Mouse (Mus musculus): ENCODE data around the gene C2cd5. TPM values are rescaled to one million over a fixed set of nuclear protein-coding genes. Genes with fewer than 3 reads are reported as not detected.
"Not testable (repeated sequence)": the region's sequence is repeated elsewhere in the genome, so short reads cannot be mapped to it uniquely, and the experiment has no call there.

C2cd5 gene
- total and polyA plus RNA-seq, 2 experiments from 2014 or later: 7.3 to 8.0 TPM

DNA sequence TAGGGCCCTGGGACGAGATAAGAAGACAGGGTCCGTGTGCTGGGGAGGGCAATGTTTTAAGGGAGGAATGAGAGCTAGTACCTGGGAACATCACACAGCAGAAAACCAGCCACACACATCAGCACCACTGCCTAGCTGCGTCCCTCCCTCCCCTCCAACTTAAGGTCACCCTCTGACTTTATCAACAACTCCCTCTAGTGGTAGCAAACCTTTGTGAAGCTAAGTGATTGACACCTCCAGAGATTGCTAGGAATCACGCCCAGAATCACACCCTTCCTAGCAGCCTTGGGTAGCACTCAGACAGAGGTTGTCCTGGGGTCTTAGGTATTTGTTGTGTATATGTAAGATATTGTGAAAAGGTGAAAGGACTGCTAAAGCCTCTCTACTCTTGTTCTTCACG, 79.3 kb downstream of the C2cd5 start:
- H3K4me3 ChIP-seq (ENCODE audit: low read depth, low read length): no peak overlapping the region
- no peaks in the 10 kb centered on the region for H3K9me3 ChIP-seq (replicated peaks; ENCODE audit: control insufficient read depth, low read length)
- peaks cover 7% of the 10 kb centered on the region for H3K36me3 ChIP-seq (replicated peaks; ENCODE audit: control insufficient read depth, insufficient read depth, low read length)
- H3K9ac ChIP-seq (replicated peaks; ENCODE audit: low read depth, low read length): no peak overlapping the region
- TF ChIP-seq CTCF (IDR thresholded peaks at IDR 0.05; ENCODE audit: low read depth): peak; percentile 45
- TF ChIP-seq EP300 (IDR thresholded peaks at IDR 0.05; ENCODE audit: low read depth): no peak
- ATAC-seq (ENCODE audit: insufficient read depth, low read depth): no peak; the same call in 1 of the 2 replicates
- H3K4me2 ChIP-seq (ENCODE audit: low read depth, low read length): no peak overlapping the region
- 59% methylated on average over 5 of the region's 5 CpGs for WGBS
- peak; percentile 51 for DNase-seq (ENCODE audit: low spot score)
- H3K27ac ChIP-seq (ENCODE audit: low read depth): no peak overlapping the region
- no peaks in the 10 kb centered on the region for H3K27me3 ChIP-seq (ENCODE audit: control insufficient read depth, insufficient read depth, low read length)
- 0 out of 2 replicates have a peak, but pooled peaks cover 3% of the 10 kb centered on the region for H3K4me1 ChIP-seq (ENCODE audit: control insufficient read depth, insufficient read depth)

DNA sequence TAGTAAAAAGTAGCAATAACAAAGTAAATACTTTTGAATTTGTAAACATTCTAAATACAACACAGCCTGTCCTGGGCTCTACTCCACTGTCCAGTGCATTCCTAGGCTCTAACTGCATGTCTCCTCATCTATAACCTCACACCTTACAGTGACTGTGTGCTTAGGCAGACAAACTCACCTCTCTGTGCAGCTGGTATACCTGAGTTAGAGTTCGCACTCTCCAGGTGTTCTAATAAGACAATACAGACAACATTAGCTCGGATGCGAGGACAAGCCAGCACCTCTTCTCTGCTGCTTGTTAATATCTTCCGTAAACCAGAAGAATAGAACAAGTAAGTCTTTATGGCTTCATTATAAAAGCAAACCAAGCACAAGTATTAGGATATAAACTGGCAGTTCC, 79.8 kb downstream of the C2cd5 start:
- no peak for TF ChIP-seq CTCF (IDR thresholded peaks at IDR 0.05; ENCODE audit: low read depth)
- TF ChIP-seq EP300 (IDR thresholded peaks at IDR 0.05; ENCODE audit: low read depth): no peak
- Histone ChIP-seq H3K4me2 (ENCODE audit: low read depth, low read length) (no peak overlapping the region), H3K27ac (ENCODE audit: low read depth) (no peak overlapping the region), H3K9ac (replicated peaks; ENCODE audit: low read depth, low read length) (no peak overlapping the region), H3K9me3 (replicated peaks; ENCODE audit: control insufficient read depth, low read length) (no peaks in the 10 kb centered on the region), H3K4me1 (ENCODE audit: control insufficient read depth, insufficient read depth) (0 out of 2 replicates have a peak, but pooled peaks cover 3% of the 10 kb centered on the region), H3K36me3 (replicated peaks; ENCODE audit: control insufficient read depth, insufficient read depth, low read length) (peaks cover 7% of the 10 kb centered on the region), H3K4me3 (ENCODE audit: low read depth, low read length) (no peak overlapping the region), H3K27me3 (ENCODE audit: control insufficient read depth, insufficient read depth, low read length) (no peaks in the 10 kb centered on the region)
- no peak for DNase-seq (ENCODE audit: low spot score)
- 94% methylated on average over 4 of the region's 4 CpGs for WGBS
- ATAC-seq (ENCODE audit: insufficient read depth, low read depth): no peak

DNA sequence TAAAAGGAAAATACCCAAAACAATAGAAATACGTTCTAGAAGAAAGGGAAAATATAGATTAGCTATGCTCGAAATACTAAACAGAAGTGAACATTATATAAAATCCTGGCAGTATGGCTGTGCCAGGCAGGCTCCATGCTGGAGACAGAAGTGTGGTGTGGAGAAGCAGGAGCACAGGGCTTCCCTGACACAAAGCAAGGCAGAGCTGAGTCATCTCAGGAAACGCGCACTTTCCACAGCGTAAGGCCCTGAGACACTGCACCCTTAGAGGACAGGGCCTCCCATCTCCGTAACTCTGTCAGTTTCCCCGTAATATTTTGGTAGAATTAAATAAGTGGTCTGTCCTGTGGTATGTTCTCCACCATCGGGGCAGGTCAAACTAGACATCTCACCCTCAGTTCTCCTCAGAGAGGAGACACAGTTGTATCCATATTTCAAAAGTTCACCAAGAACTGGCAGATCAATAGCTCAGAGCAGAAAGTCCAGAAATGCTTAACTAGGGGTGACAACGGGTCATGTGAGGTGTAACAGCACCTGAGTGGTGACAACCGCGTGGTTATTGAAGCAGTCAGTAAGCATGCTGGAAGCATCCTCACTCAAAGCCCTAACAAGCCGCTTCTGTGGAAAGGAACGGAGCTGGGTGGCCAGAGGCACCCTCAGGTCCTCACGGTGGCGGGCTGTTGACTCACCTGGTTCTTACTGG, 87.3 kb downstream of the C2cd5 start:
- Histone ChIP-seq H3K27me3 (ENCODE audit: control insufficient read depth, insufficient read depth, low read length) (no peaks in the 10 kb centered on the region), H3K36me3 (replicated peaks; ENCODE audit: control insufficient read depth, insufficient read depth, low read length) (peaks cover 28% of the 10 kb centered on the region), H3K4me3 (ENCODE audit: low read depth, low read length) (no peak overlapping the region), H3K9ac (replicated peaks; ENCODE audit: low read depth, low read length) (no peak overlapping the region), H3K9me3 (replicated peaks; ENCODE audit: control insufficient read depth, low read length) (no peaks in the 10 kb centered on the region), H3K4me2 (ENCODE audit: low read depth, low read length) (no peak overlapping the region), H3K27ac (ENCODE audit: low read depth) (no peak overlapping the region), H3K4me1 (ENCODE audit: control insufficient read depth, insufficient read depth) (no peaks in the 10 kb centered on the region)
- DNase-seq (ENCODE audit: low spot score): no peak
- TF ChIP-seq CTCF (IDR thresholded peaks at IDR 0.05; ENCODE audit: low read depth): no peak
- no peak for TF ChIP-seq EP300 (IDR thresholded peaks at IDR 0.05; ENCODE audit: low read depth)
- no peak for ATAC-seq (ENCODE audit: insufficient read depth, low read depth)
- WGBS: 87% methylated on average over 15 of the region's 15 CpGs

DNA sequence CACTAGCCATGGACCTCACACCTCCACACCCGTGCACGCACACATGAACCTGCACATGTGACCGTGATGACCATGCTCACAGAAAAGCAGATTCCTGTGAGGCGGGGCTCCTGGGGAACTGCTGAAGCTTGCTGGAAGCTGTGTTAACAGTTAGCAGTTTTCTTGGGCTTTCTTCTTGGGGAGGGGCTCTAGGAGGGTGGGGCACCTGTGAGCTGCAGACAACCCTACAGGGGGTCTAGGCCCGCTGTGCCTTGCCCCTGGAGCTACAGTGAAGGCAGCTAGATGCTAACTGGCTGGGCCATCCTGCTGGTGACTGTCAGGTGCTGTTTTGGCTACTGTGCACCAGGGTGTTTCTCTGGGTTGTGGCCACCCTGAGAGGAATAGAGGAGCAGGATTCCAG, 91.1 kb downstream of the C2cd5 start:
- WGBS: 88% methylated on average over 5 of the region's 5 CpGs
- Histone ChIP-seq H3K4me2 (ENCODE audit: low read depth, low read length) (no peak overlapping the region), H3K27me3 (ENCODE audit: control insufficient read depth, insufficient read depth, low read length) (no peaks in the 10 kb centered on the region), H3K4me3 (ENCODE audit: low read depth, low read length) (no peak overlapping the region), H3K4me1 (ENCODE audit: control insufficient read depth, insufficient read depth) (no peaks in the 10 kb centered on the region), H3K9me3 (replicated peaks; ENCODE audit: control insufficient read depth, low read length) (0 out of 2 replicates have a peak, but pooled peaks cover 7% of the 10 kb centered on the region), H3K36me3 (replicated peaks; ENCODE audit: control insufficient read depth, insufficient read depth, low read length) (peaks cover 20% of the 10 kb centered on the region), H3K9ac (replicated peaks; ENCODE audit: low read depth, low read length) (no peak overlapping the region), H3K27ac (ENCODE audit: low read depth) (no peak overlapping the region)
- no peak for DNase-seq (ENCODE audit: low spot score)
- TF ChIP-seq EP300 (IDR thresholded peaks at IDR 0.05; ENCODE audit: low read depth) (no peak), CTCF (IDR thresholded peaks at IDR 0.05; ENCODE audit: low read depth) (no peak)
- no peak for ATAC-seq (ENCODE audit: insufficient read depth, low read depth)

DNA sequence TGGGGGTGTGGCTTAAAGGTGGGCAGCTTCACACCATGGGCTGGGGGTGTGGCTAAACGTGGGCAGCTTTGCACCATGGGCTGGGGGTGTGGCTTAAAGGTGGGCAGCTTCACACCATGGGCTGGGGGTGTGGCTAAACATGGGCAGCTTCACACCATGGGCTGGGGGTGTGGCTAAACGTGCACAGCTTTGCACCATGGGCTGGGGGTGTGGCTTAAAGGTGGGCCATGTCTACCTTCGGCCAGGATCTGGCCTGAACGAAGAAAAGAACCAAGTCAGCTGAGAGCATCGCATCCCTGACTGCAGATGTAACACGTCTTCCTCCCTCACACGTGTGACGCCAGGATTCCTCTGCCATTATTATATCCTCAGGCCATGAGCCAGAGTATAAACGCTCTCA, 94.7 kb downstream of the C2cd5 start:
- not testable (repeated sequence) for H3K27ac ChIP-seq (ENCODE audit: low read depth); DNase-seq (ENCODE audit: low spot score); H3K4me3 ChIP-seq (ENCODE audit: low read depth, low read length); H3K9me3 ChIP-seq (replicated peaks; ENCODE audit: control insufficient read depth, low read length); H3K27me3 ChIP-seq (ENCODE audit: control insufficient read depth, insufficient read depth, low read length); H3K36me3 ChIP-seq (replicated peaks; ENCODE audit: control insufficient read depth, insufficient read depth, low read length); H3K4me1 ChIP-seq (ENCODE audit: control insufficient read depth, insufficient read depth); H3K4me2 ChIP-seq (ENCODE audit: low read depth, low read length); H3K9ac ChIP-seq (replicated peaks; ENCODE audit: low read depth, low read length); ATAC-seq (ENCODE audit: insufficient read depth, low read depth)
- 87% methylated on average over 9 of the region's 9 CpGs for WGBS

DNA sequence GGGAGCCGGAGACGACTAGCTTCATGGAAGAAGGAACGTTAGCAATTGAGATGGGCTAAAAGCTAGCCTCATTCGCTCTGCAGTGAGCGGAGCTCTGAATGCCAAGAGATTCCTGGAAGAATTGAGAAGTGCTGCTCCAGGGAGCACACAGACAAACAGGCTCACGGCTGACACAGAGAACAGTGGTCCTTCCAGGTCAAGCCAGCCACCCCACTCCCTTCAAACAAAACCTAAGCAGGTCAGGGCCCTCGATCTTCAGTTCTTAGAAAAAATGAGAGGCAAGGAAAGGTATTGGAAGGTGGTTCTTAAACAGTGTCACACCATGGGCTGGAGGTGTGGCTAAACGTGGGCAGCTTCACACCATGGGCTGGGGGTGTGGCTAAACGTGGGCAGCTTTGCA, 95.1 kb downstream of the C2cd5 start:
- TF ChIP-seq CTCF (IDR thresholded peaks at IDR 0.05; ENCODE audit: low read depth) (no peak), EP300 (IDR thresholded peaks at IDR 0.05; ENCODE audit: low read depth) (no peak)
- Histone ChIP-seq H3K4me1 (ENCODE audit: control insufficient read depth, insufficient read depth) (no peaks in the 10 kb centered on the region), H3K36me3 (replicated peaks; ENCODE audit: control insufficient read depth, insufficient read depth, low read length) (no peaks in the 10 kb centered on the region), H3K4me2 (ENCODE audit: low read depth, low read length) (no peak overlapping the region), H3K9me3 (replicated peaks; ENCODE audit: control insufficient read depth, low read length) (0 out of 2 replicates have a peak, but pooled peaks cover 7% of the 10 kb centered on the region), H3K27me3 (ENCODE audit: control insufficient read depth, insufficient read depth, low read length) (no peaks in the 10 kb centered on the region), H3K4me3 (ENCODE audit: low read depth, low read length) (no peak overlapping the region), H3K27ac (ENCODE audit: low read depth) (no peak overlapping the region), H3K9ac (replicated peaks; ENCODE audit: low read depth, low read length) (no peak overlapping the region)
- 74% methylated on average over 9 of the region's 9 CpGs for WGBS
- no peak for ATAC-seq (ENCODE audit: insufficient read depth, low read depth)
- DNase-seq (ENCODE audit: low spot score): no peak
